Mouse (Mus musculus): ENCODE measurements around the gene Gab1. TPM values are rescaled to one million over a fixed set of nuclear protein-coding genes. Genes with fewer than 3 reads are reported as not detected.

Gab1 gene
- polyA plus RNA-seq, 1 experiment from 2014 or later, result 25.9 TPM

DNA sequence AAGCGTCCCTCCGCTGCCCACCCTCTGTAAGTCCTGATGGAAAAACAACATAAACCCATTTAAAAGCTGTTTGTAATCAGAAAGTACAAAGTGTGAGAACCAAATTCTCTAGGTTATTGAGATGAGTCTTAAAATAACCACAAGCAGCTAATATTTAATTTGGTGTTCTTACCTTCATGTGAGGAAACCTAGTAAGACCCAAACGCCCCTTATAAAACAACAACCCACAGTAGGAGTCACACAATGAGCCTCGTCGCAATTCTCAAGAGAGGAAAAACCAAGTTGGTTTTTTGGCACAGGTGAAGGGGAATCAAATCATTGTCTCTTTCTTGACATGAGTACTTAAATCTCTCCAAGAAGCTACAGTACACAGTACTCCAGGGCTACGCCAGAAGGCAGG is 44.9 kb downstream of the Gab1 start:
- no peak for DNase-seq (ENCODE audit: low spot score)
- 85% methylated on average over 6 of the region's 6 CpGs for WGBS

GRCm38 (mm10) chr8:80834443-80834842 is 45.9 kb downstream of the Gab1 start:
- Histone ChIP-seq H3K4me1 (ENCODE audit: control insufficient read depth, insufficient read depth, low read length) (no peaks in the 10 kb centered on the region), H3K27ac (replicated peaks; ENCODE audit: low read depth, low read length) (no peak overlapping the region), H3K27me3 (ENCODE audit: control insufficient read depth, insufficient read depth, low read length) (no peaks in the 10 kb centered on the region), H3K9ac (replicated peaks; ENCODE audit: low read length) (no peak overlapping the region), H3K4me2 (ENCODE audit: low read depth, low read length) (no peak overlapping the region), H3K9me3 (replicated peaks; ENCODE audit: control insufficient read depth, low read length) (no peaks in the 10 kb centered on the region), H3K4me3 (ENCODE audit: low read depth, low read length) (no peak overlapping the region), H3K36me3 (replicated peaks; ENCODE audit: control insufficient read depth, insufficient read depth, low read depth, low read length) (no peaks in the 10 kb centered on the region)
- DNase-seq (ENCODE audit: low spot score) (no peak), ATAC-seq (replicated peaks; ENCODE audit: insufficient number of reproducible peaks, low FRiP score, low TSS enrichment, low read depth) (no peak)
- 61% methylated on average over 4 of the region's 4 CpGs for WGBS

More for the DNA sequence above, 44.9 kb downstream of the Gab1 start:
- Histone ChIP-seq H3K36me3 (replicated peaks; ENCODE audit: control insufficient read depth, insufficient read depth, low read depth, low read length) (no peaks in the 10 kb centered on the region), H3K27me3 (ENCODE audit: control insufficient read depth, insufficient read depth, low read length) (no peaks in the 10 kb centered on the region), H3K9me3 (replicated peaks; ENCODE audit: control insufficient read depth, low read length) (no peaks in the 10 kb centered on the region), H3K4me2 (ENCODE audit: low read depth, low read length) (no peak overlapping the region), H3K4me1 (ENCODE audit: control insufficient read depth, insufficient read depth, low read length) (no peaks in the 10 kb centered on the region), H3K4me3 (ENCODE audit: low read depth, low read length) (no peak overlapping the region), H3K27ac (replicated peaks; ENCODE audit: low read depth, low read length) (no peak overlapping the region), H3K9ac (replicated peaks; ENCODE audit: low read length) (no peak overlapping the region)
- ATAC-seq (replicated peaks; ENCODE audit: insufficient number of reproducible peaks, low FRiP score, low TSS enrichment, low read depth), result no peak

GRCm38 (mm10) chr8:80832534-80832933 is 47.8 kb downstream of the Gab1 start:
- Histone ChIP-seq H3K36me3 (replicated peaks; ENCODE audit: control insufficient read depth, insufficient read depth, low read depth, low read length) (no peaks in the 10 kb centered on the region), H3K4me3 (ENCODE audit: low read depth, low read length) (no peak overlapping the region), H3K27me3 (ENCODE audit: control insufficient read depth, insufficient read depth, low read length) (no peaks in the 10 kb centered on the region), H3K9me3 (replicated peaks; ENCODE audit: control insufficient read depth, low read length) (no peaks in the 10 kb centered on the region), H3K4me2 (ENCODE audit: low read depth, low read length) (no peak overlapping the region), H3K9ac (replicated peaks; ENCODE audit: low read length) (no peak overlapping the region), H3K27ac (replicated peaks; ENCODE audit: low read depth, low read length) (no peak overlapping the region), H3K4me1 (ENCODE audit: control insufficient read depth, insufficient read depth, low read length) (no peaks in the 10 kb centered on the region)
- no peak for ATAC-seq (replicated peaks; ENCODE audit: insufficient number of reproducible peaks, low FRiP score, low TSS enrichment, low read depth)
- no peak for DNase-seq (ENCODE audit: low spot score)

GRCm38 (mm10) chr8:80831876-80832524 is 48.3 kb downstream of the Gab1 start:
- Histone ChIP-seq H3K9me3 (replicated peaks; ENCODE audit: control insufficient read depth, low read length) (no peaks in the 10 kb centered on the region), H3K27me3 (ENCODE audit: control insufficient read depth, insufficient read depth, low read length) (no peaks in the 10 kb centered on the region), H3K4me3 (ENCODE audit: low read depth, low read length) (no peak overlapping the region), H3K27ac (replicated peaks; ENCODE audit: low read depth, low read length) (no peak overlapping the region), H3K36me3 (replicated peaks; ENCODE audit: control insufficient read depth, insufficient read depth, low read depth, low read length) (no peaks in the 10 kb centered on the region), H3K9ac (replicated peaks; ENCODE audit: low read length) (no peak overlapping the region), H3K4me2 (ENCODE audit: low read depth, low read length) (no peak overlapping the region), H3K4me1 (ENCODE audit: control insufficient read depth, insufficient read depth, low read length) (no peaks in the 10 kb centered on the region)
- WGBS, result 93% methylated on average over 5 of the region's 5 CpGs
- DNase-seq (ENCODE audit: low spot score), result no peak
- no peak for ATAC-seq (replicated peaks; ENCODE audit: insufficient number of reproducible peaks, low FRiP score, low TSS enrichment, low read depth)

GRCm38 (mm10) chr8:80830724-80831566 is 49.4 kb downstream of the Gab1 start:
- Histone ChIP-seq H3K27me3 (ENCODE audit: control insufficient read depth, insufficient read depth, low read length) (no peaks in the 10 kb centered on the region), H3K27ac (replicated peaks; ENCODE audit: low read depth, low read length) (no peak overlapping the region), H3K4me3 (ENCODE audit: low read depth, low read length) (no peak overlapping the region), H3K4me2 (ENCODE audit: low read depth, low read length) (no peak overlapping the region), H3K4me1 (ENCODE audit: control insufficient read depth, insufficient read depth, low read length) (no peaks in the 10 kb centered on the region), H3K9me3 (replicated peaks; ENCODE audit: control insufficient read depth, low read length) (no peaks in the 10 kb centered on the region), H3K36me3 (replicated peaks; ENCODE audit: control insufficient read depth, insufficient read depth, low read depth, low read length) (no peaks in the 10 kb centered on the region), H3K9ac (replicated peaks; ENCODE audit: low read length) (no peak overlapping the region; the same call in 1 of the 2 replicates)
- DNase-seq (ENCODE audit: low spot score) (no peak), ATAC-seq (replicated peaks; ENCODE audit: insufficient number of reproducible peaks, low FRiP score, low TSS enrichment, low read depth) (no peak)
- WGBS, result 75% methylated on average over 11 of the region's 11 CpGs

DNA sequence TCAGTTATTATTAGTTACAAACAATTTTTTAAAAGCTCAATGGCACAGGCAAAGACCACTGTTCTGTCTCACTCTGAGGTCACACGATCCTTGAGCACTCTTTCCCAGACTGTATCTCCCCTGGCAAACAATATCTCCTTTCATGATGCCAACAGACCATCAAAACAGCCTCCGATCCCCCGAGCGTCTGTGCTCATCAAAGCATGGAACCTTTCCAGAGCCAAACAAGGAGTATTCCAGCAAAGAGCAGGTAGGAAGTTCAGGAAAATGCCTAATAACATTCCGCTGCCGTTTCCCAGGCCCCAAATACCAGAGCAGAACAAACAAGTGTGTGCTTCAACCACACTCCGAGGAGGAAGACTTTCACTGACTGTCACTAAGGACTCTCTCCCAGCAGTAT is 50.2 kb downstream of the Gab1 start:
- no peak for DNase-seq (ENCODE audit: low spot score)
- ATAC-seq (replicated peaks; ENCODE audit: insufficient number of reproducible peaks, low FRiP score, low TSS enrichment, low read depth), result no peak
- Histone ChIP-seq H3K4me1 (ENCODE audit: control insufficient read depth, insufficient read depth, low read length) (no peaks in the 10 kb centered on the region), H3K27me3 (ENCODE audit: control insufficient read depth, insufficient read depth, low read length) (no peaks in the 10 kb centered on the region), H3K36me3 (replicated peaks; ENCODE audit: control insufficient read depth, insufficient read depth, low read depth, low read length) (no peaks in the 10 kb centered on the region), H3K4me3 (ENCODE audit: low read depth, low read length) (no peak overlapping the region), H3K9me3 (replicated peaks; ENCODE audit: control insufficient read depth, low read length) (no peaks in the 10 kb centered on the region), H3K9ac (replicated peaks; ENCODE audit: low read length) (no peak overlapping the region), H3K4me2 (ENCODE audit: low read depth, low read length) (no peak overlapping the region), H3K27ac (replicated peaks; ENCODE audit: low read depth, low read length) (no peak overlapping the region)
- 42% methylated on average over 7 of the region's 7 CpGs for WGBS

GRCm38 (mm10) chr8:80826996-80827395 is 53.3 kb downstream of the Gab1 start:
- Histone ChIP-seq H3K4me2 (ENCODE audit: low read depth, low read length) (no peak overlapping the region), H3K9me3 (replicated peaks; ENCODE audit: control insufficient read depth, low read length) (no peaks in the 10 kb centered on the region), H3K27ac (replicated peaks; ENCODE audit: low read depth, low read length) (no peak overlapping the region), H3K9ac (replicated peaks; ENCODE audit: low read length) (no peak overlapping the region), H3K27me3 (ENCODE audit: control insufficient read depth, insufficient read depth, low read length) (no peaks in the 10 kb centered on the region), H3K36me3 (replicated peaks; ENCODE audit: control insufficient read depth, insufficient read depth, low read depth, low read length) (no peaks in the 10 kb centered on the region), H3K4me1 (ENCODE audit: control insufficient read depth, insufficient read depth, low read length) (no peaks in the 10 kb centered on the region), H3K4me3 (ENCODE audit: low read depth, low read length) (no peak overlapping the region)
- no peak for DNase-seq (ENCODE audit: low spot score)
- ATAC-seq (replicated peaks; ENCODE audit: insufficient number of reproducible peaks, low FRiP score, low TSS enrichment, low read depth), result no peak
- WGBS, result 94% methylated on average over 7 of the region's 7 CpGs

- no peak overlapping the region for H3K4me3 ChIP-seq (ENCODE audit: low read depth, low read length)
- no peaks in the 10 kb centered on the region for H3K27me3 ChIP-seq (ENCODE audit: control insufficient read depth, insufficient read depth, low read length)
- no peaks in the 10 kb centered on the region for H3K9me3 ChIP-seq (replicated peaks; ENCODE audit: control insufficient read depth, low read length)
- no peak overlapping the region for H3K4me2 ChIP-seq (ENCODE audit: low read depth, low read length)
- no peaks in the 10 kb centered on the region for H3K36me3 ChIP-seq (replicated peaks; ENCODE audit: control insufficient read depth, insufficient read depth, low read depth, low read length)
- 0 out of 2 replicates have a peak, but pooled peaks cover 3% of the 10 kb centered on the region for H3K4me1 ChIP-seq (ENCODE audit: control insufficient read depth, insufficient read depth, low read length)
- ATAC-seq (replicated peaks; ENCODE audit: insufficient number of reproducible peaks, low FRiP score, low TSS enrichment, low read depth) (no peak), DNase-seq (ENCODE audit: low spot score) (no peak)
- WGBS, result 79% methylated on average over 4 of the region's 4 CpGs
- no peak overlapping the region for H3K27ac ChIP-seq (replicated peaks; ENCODE audit: low read depth, low read length)
- no peak overlapping the region for H3K9ac ChIP-seq (replicated peaks; ENCODE audit: low read length)
These were observed 55.2 kb downstream of the Gab1 start for GRCm38 (mm10) chr8:80825136-80825535.
